Mouse (Mus musculus) ovary, postnatal 36 days (tissue): ENCODE data around the gene Immp2l.

ENCODE experiments used
- DNase-seq: peaks from one replicate; pipeline ENCODE4 v3.0.0; 2022; ENCODE audit warnings: low spot score, mixed read lengths

Immp2l gene

GRCm38 (mm10) chr12:41436206-41436985, 412.5 kb downstream of the Immp2l start:
- DNase-seq: no peak

GRCm38 (mm10) chr12:41438446-41438845, 414.6 kb downstream of the Immp2l start:
- DNase-seq: peak; percentile 3

GRCm38 (mm10) chr12:41468374-41468991, 444.6 kb downstream of the Immp2l start:
- DNase-seq: no peak

GRCm38 (mm10) chr12:41469096-41469801, 445.4 kb downstream of the Immp2l start:
- no peak for DNase-seq

GRCm38 (mm10) chr12:41481486-41481885, 457.6 kb downstream of the Immp2l start:
- DNase-seq: no peak

GRCm38 (mm10) chr12:41483091-41483592, 459.3 kb downstream of the Immp2l start:
- DNase-seq: no peak

- no peak for DNase-seq
Observed at GRCm38 (mm10) chr12:41483593-41484451, 459.9 kb downstream of the Immp2l start.

- no peak for DNase-seq
Observed at GRCm38 (mm10) chr12:41484689-41485511, 461.0 kb downstream of the Immp2l start.

GRCm38 (mm10) chr12:41485512-41486215, 461.8 kb downstream of the Immp2l start:
- peak; percentile 34 for DNase-seq

GRCm38 (mm10) chr12:41486331-41486730, 462.4 kb downstream of the Immp2l start, which contains the start of gene Lrrn3:
TSS of gene Lrrn3 (minus strand) at chr12:41486431.
- no peak for DNase-seq

- no peak for DNase-seq
Observed at GRCm38 (mm10) chr12:41487005-41487404, 463.1 kb downstream of the Immp2l start.

- no peak for DNase-seq
Observed at GRCm38 (mm10) chr12:41494620-41495019, 470.7 kb downstream of the Immp2l start.

- no peak for DNase-seq
Observed at GRCm38 (mm10) chr12:41500049-41500820, 476.3 kb downstream of the Immp2l start.

- no peak for DNase-seq
Observed at GRCm38 (mm10) chr12:41508610-41509009, 484.7 kb downstream of the Immp2l start.

- DNase-seq: no peak
Observed at GRCm38 (mm10) chr12:41510588-41510987, 486.7 kb downstream of the Immp2l start.

- DNase-seq: no peak
Observed at GRCm38 (mm10) chr12:41518897-41519296, 495.0 kb downstream of the Immp2l start.

- DNase-seq: no peak
Observed at GRCm38 (mm10) chr12:41520326-41520725, 496.4 kb downstream of the Immp2l start.

- no peak for DNase-seq
Observed at GRCm38 (mm10) chr12:41521671-41522070, 497.8 kb downstream of the Immp2l start.

GRCm38 (mm10) chr12:41526688-41527087, 502.8 kb downstream of the Immp2l start:
- DNase-seq: no peak
